Mouse (Mus musculus): Measurements from ENCODE around the gene Irf2bpl. TPM values are rescaled to one million over a fixed set of nuclear protein-coding genes. Genes with fewer than 3 reads are reported as not detected.

Irf2bpl gene
- polyA plus RNA-seq, 1 experiment, result 97.5 TPM

- TF ChIP-seq CTCF (IDR thresholded peaks at IDR 0.05; ENCODE audit: borderline replicate concordance, extremely low read depth, insufficient read depth, insufficient read length), result no peak
- no peak for TF ChIP-seq POLR2A (IDR thresholded peaks at IDR 0.05; ENCODE audit: borderline replicate concordance, extremely low read depth, insufficient read depth, insufficient read length, poor library complexity, severe bottlenecking)
- peak; percentile 89 for DNase-seq (ENCODE audit: low read depth)
Observed at GRCm38 (mm10) chr12:86896921-86897512, 12.4 kb upstream of the Irf2bpl start.

- DNase-seq (ENCODE audit: low read depth), result peak; percentile 81
- TF ChIP-seq POLR2A (IDR thresholded peaks at IDR 0.05; ENCODE audit: borderline replicate concordance, extremely low read depth, insufficient read depth, insufficient read length, poor library complexity, severe bottlenecking) (no peak), CTCF (IDR thresholded peaks at IDR 0.05; ENCODE audit: borderline replicate concordance, extremely low read depth, insufficient read depth, insufficient read length) (no peak)
Observed at GRCm38 (mm10) chr12:86896441-86896890, 11.9 kb upstream of the Irf2bpl start.

- TF ChIP-seq CTCF (IDR thresholded peaks at IDR 0.05; ENCODE audit: borderline replicate concordance, extremely low read depth, insufficient read depth, insufficient read length), result no peak
- no peak for TF ChIP-seq POLR2A (IDR thresholded peaks at IDR 0.05; ENCODE audit: borderline replicate concordance, extremely low read depth, insufficient read depth, insufficient read length, poor library complexity, severe bottlenecking)
- DNase-seq (ENCODE audit: low read depth), result no peak
Observed at GRCm38 (mm10) chr12:86895703-86896409, 11.3 kb upstream of the Irf2bpl start.

GRCm38 (mm10) chr12:86894841-86895428 lies 10.3 kb upstream of the Irf2bpl start:
- DNase-seq (ENCODE audit: low read depth), result peak; percentile 90
- TF ChIP-seq CTCF (IDR thresholded peaks at IDR 0.05; ENCODE audit: borderline replicate concordance, extremely low read depth, insufficient read depth, insufficient read length) (no peak), POLR2A (IDR thresholded peaks at IDR 0.05; ENCODE audit: borderline replicate concordance, extremely low read depth, insufficient read depth, insufficient read length, poor library complexity, severe bottlenecking) (peak; percentile 24; the same call in 1 of the 2 replicates)

- no peak for TF ChIP-seq CTCF (IDR thresholded peaks at IDR 0.05; ENCODE audit: borderline replicate concordance, extremely low read depth, insufficient read depth, insufficient read length)
- peak; percentile 100 for DNase-seq (ENCODE audit: low read depth)
Observed at GRCm38 (mm10) chr12:86894184-86894839, 9.7 kb upstream of the Irf2bpl start.

- DNase-seq (ENCODE audit: low read depth), result peak; percentile 87
- TF ChIP-seq POLR2A (IDR thresholded peaks at IDR 0.05; ENCODE audit: borderline replicate concordance, extremely low read depth, insufficient read depth, insufficient read length, poor library complexity, severe bottlenecking) (no peak), CTCF (IDR thresholded peaks at IDR 0.05; ENCODE audit: borderline replicate concordance, extremely low read depth, insufficient read depth, insufficient read length) (no peak)
Observed at GRCm38 (mm10) chr12:86893326-86894183, 9.0 kb upstream of the Irf2bpl start.

- DNase-seq (ENCODE audit: low read depth), result peak; percentile 96
Observed at GRCm38 (mm10) chr12:86892711-86893311, 8.2 kb upstream of the Irf2bpl start.

GRCm38 (mm10) chr12:86891786-86892702 lies 7.4 kb upstream of the Irf2bpl start:
- TF ChIP-seq CTCF (IDR thresholded peaks at IDR 0.05; ENCODE audit: borderline replicate concordance, extremely low read depth, insufficient read depth, insufficient read length) (no peak), POLR2A (IDR thresholded peaks at IDR 0.05; ENCODE audit: borderline replicate concordance, extremely low read depth, insufficient read depth, insufficient read length, poor library complexity, severe bottlenecking) (no peak)

More at GRCm38 (mm10) chr12:86892711-86893311, 8.2 kb upstream of the Irf2bpl start:
- TF ChIP-seq CTCF (IDR thresholded peaks at IDR 0.05; ENCODE audit: borderline replicate concordance, extremely low read depth, insufficient read depth, insufficient read length) (no peak), POLR2A (IDR thresholded peaks at IDR 0.05; ENCODE audit: borderline replicate concordance, extremely low read depth, insufficient read depth, insufficient read length, poor library complexity, severe bottlenecking) (no peak)

GRCm38 (mm10) chr12:86891454-86891785 lies 6.8 kb upstream of the Irf2bpl start:
- peak; percentile 90 for DNase-seq (ENCODE audit: low read depth)
- no peak for TF ChIP-seq CTCF (IDR thresholded peaks at IDR 0.05; ENCODE audit: borderline replicate concordance, extremely low read depth, insufficient read depth, insufficient read length)
- no peak for TF ChIP-seq POLR2A (IDR thresholded peaks at IDR 0.05; ENCODE audit: borderline replicate concordance, extremely low read depth, insufficient read depth, insufficient read length, poor library complexity, severe bottlenecking)

More at GRCm38 (mm10) chr12:86891786-86892702, 7.4 kb upstream of the Irf2bpl start:
- peak; percentile 95 for DNase-seq (ENCODE audit: low read depth)
